Mouse (Mus musculus): ENCODE results near the gene Wdr81. TPM values are rescaled to one million over a fixed set of nuclear protein-coding genes. Genes with fewer than 3 reads are reported as not detected.
A peak's percentile ranks its signal among the peaks of the same experiment; 100 is the strongest.

Wdr81 gene
- polyA plus RNA-seq (2012; fragmentation: generic; extraction: Trizol), result 17.3 TPM

DNA sequence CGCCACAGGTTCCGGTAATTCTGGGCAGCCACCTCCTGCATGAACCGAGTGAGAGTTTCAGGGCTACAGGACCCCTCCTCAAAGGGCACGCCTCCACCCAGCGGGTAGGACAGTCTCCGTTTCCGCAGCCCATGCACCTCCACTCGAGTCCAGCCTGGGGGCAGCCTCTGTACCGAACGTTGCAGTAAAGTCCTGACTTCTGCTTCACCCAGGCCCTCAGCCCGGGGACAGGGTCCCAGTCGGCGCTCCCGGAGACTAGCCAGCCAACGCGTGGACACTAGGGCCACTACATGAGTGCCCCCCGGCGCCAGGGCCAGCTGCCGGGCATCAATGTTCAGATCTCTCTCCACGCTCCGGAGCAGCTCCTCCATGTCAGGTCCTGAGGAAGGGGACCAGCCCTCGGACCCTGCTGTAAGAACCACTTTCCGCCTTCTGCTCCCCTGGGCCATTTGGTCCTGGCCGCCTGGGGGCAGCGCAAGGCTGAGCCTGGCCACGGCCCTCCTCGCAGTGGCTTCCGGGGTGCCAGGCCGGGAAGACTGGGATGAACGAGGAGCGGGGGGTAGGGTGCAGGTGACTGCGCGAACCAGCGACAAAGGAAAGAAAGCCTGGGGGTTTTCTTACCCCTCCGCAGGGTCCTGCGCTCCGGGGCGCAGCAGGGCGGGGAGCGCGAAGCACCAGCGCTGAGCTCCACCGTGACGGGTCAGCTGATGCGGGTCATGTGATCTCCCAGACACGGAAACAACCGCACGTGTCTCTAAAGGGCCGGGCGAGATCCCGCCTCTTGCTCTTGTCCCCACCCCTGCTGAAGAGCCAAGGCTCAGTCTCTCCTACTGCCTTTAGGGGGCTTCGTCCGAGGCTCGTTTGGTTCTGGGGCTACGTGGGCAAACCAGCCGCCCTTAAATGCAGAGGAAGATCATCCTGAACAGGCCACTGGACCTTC lies at the start of gene Wdr81:
Gene Wdr81 (minus strand): TSS at position 727 of the 940 bp plus-strand sequence.
- H3K4me2 ChIP-seq (ENCODE audit: low read depth), result peak within 1 kb of the TSS; percentile 87
- H3K27me3 ChIP-seq (ENCODE audit: control insufficient read depth, insufficient read depth, insufficient read length), result no peaks in the 10 kb centered on the region
- no peak within 1 kb of the TSS for H3ac ChIP-seq (ENCODE audit: control insufficient read depth, insufficient read length)
- H3K79me2 ChIP-seq (ENCODE audit: control insufficient read depth, insufficient read depth), result peaks cover 15% of the 10 kb centered on the region
- TF ChIP-seq POLR2AphosphoS2 (IDR thresholded peaks at IDR 0.05; ENCODE audit: insufficient read length, low read depth), result peak; percentile 80
- peak; percentile 23 for TF ChIP-seq SRF (IDR thresholded peaks at IDR 0.05; ENCODE audit: control insufficient read depth, insufficient read length, low read depth)
- peak; percentile 99 for TF ChIP-seq USF1 (IDR thresholded peaks at IDR 0.05; ENCODE audit: low read depth)
- TF ChIP-seq MYOD1 (IDR thresholded peaks at IDR 0.05; ENCODE audit: control insufficient read depth in 1 of 3, insufficient read length in 2 of 3, low read depth in 2 of 3), result no peak
- peak in 1 of 3 experiments; percentile 7 for TF ChIP-seq MYOG (IDR thresholded peaks at IDR 0.05; ENCODE audit: control insufficient read depth in 1 of 3, insufficient read depth in 1 of 3, insufficient read length in 2 of 3, low read depth in 2 of 3)
- TF ChIP-seq CEBPB (IDR thresholded peaks at IDR 0.05; ENCODE audit: insufficient read depth, poor library complexity, severe bottlenecking), result no peak
- peak; percentile 86 for TF ChIP-seq MAX (IDR thresholded peaks at IDR 0.05; ENCODE audit: low read depth)
- TF ChIP-seq TCF12 (IDR thresholded peaks at IDR 0.05; ENCODE audit: insufficient read depth, poor library complexity, severe bottlenecking), result no peak
- TF ChIP-seq POLR2A (IDR thresholded peaks at IDR 0.05; ENCODE audit: insufficient read length, low read depth), result peak; percentile 73
- TF ChIP-seq REST (IDR thresholded peaks at IDR 0.05; ENCODE audit: insufficient read depth, insufficient read length), result no peak
- no peak for TF ChIP-seq TCF3 (IDR thresholded peaks at IDR 0.05; ENCODE audit: insufficient read length, low read depth)
- peak within 1 kb of the TSS; percentile 41 for H3K4me3 ChIP-seq
- H3K36me3 ChIP-seq (ENCODE audit: control insufficient read depth, insufficient read depth), result no peaks in the 10 kb centered on the region

DNA sequence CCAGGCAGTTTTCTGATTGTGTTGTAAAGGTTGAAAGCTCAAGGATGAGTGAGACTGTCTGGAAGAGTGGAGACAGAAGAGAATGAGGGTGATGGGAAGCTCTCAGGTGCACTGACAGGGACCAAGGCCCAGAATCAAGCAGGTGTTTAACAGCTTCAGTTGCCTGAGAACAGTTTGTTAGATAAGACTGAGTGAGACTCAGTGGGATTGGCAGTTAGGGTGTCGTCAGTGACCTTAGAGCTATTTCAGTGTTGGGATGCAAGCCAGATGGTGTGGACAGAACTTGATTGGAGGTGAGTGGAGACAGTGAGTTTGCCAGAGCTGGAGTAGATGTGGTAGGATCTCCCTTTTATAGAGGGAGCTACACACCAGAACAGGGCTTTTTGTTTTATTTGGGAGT lies 43.6 kb upstream of the Wdr81 start:
- H3K4me2 ChIP-seq (ENCODE audit: low read depth), result no peak overlapping the region
- TF ChIP-seq TCF3 (IDR thresholded peaks at IDR 0.05; ENCODE audit: insufficient read length, low read depth), result no peak
- no peak for TF ChIP-seq POLR2AphosphoS2 (IDR thresholded peaks at IDR 0.05; ENCODE audit: insufficient read length, low read depth)
- no peak for TF ChIP-seq CEBPB (IDR thresholded peaks at IDR 0.05; ENCODE audit: insufficient read depth, poor library complexity, severe bottlenecking)
- TF ChIP-seq TCF12 (IDR thresholded peaks at IDR 0.05; ENCODE audit: insufficient read depth, poor library complexity, severe bottlenecking), result no peak
- no peak for TF ChIP-seq USF1 (IDR thresholded peaks at IDR 0.05; ENCODE audit: low read depth)
- TF ChIP-seq SRF (IDR thresholded peaks at IDR 0.05; ENCODE audit: control insufficient read depth, insufficient read length, low read depth), result no peak
- no peak overlapping the region for H3ac ChIP-seq (ENCODE audit: control insufficient read depth, insufficient read length)
- no peaks in the 10 kb centered on the region for H3K27me3 ChIP-seq (ENCODE audit: control insufficient read depth, insufficient read depth, insufficient read length)
- no peaks in the 10 kb centered on the region for H3K79me2 ChIP-seq (ENCODE audit: control insufficient read depth, insufficient read depth)
- H3K36me3 ChIP-seq (ENCODE audit: control insufficient read depth, insufficient read depth), result peaks cover 91% of the 10 kb centered on the region
- H3K4me3 ChIP-seq, result no peak overlapping the region

DNA sequence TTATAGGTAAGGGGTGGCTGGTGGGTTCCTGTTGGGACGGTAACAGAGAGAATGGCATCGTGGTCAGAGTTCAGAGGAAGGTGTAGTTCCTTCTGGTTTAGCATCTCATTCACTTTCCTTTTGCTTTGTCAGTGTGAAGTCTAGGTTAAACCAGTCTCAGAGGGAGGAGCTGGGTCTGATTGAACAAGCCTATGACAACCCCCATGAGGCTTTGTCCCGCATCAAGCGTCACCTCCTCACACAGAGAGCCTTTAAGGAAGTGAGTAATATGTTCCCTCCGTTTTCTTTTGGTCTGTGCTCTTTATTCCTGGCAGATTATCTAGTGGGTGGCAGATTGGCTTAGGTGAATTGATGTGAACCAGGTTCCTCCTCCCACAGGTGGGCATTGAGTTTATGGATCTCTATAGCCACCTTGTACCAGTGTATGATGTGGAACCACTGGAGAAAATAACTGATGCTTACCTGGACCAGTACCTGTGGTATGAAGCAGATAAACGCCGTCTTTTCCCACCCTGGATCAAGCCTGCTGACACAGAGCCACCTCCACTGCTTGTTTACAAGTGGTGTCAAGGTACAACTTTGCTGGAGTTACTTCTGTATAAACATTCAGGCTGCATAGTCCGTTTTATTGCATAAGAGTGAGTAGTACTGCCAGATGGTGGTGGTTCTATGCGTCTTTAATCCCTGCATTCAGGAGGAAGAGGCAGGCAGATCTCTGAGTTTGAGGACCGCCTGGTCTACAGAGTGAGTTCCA lies 40.0 kb upstream of the Wdr81 start:
- H3K36me3 ChIP-seq (ENCODE audit: control insufficient read depth, insufficient read depth), result peaks cover 95% of the 10 kb centered on the region
- H3K79me2 ChIP-seq (ENCODE audit: control insufficient read depth, insufficient read depth), result peaks cover 2% of the 10 kb centered on the region
- TF ChIP-seq TCF12 (IDR thresholded peaks at IDR 0.05; ENCODE audit: insufficient read depth, poor library complexity, severe bottlenecking), result no peak
- TF ChIP-seq E2F4 (IDR thresholded peaks at IDR 0.05; ENCODE audit: insufficient read depth), result no peak
- no peak for TF ChIP-seq USF1 (IDR thresholded peaks at IDR 0.05; ENCODE audit: low read depth)
- no peak for TF ChIP-seq POLR2A (IDR thresholded peaks at IDR 0.05; ENCODE audit: insufficient read length, low read depth)
- TF ChIP-seq MAX (IDR thresholded peaks at IDR 0.05; ENCODE audit: low read depth), result no peak
- TF ChIP-seq REST (IDR thresholded peaks at IDR 0.05; ENCODE audit: insufficient read depth, insufficient read length), result no peak
- TF ChIP-seq MYOG (IDR thresholded peaks at IDR 0.05; ENCODE audit: control insufficient read depth in 1 of 3, insufficient read depth in 1 of 3, insufficient read length in 2 of 3, low read depth in 2 of 3), result no peak
- no peak for TF ChIP-seq MYOD1 (IDR thresholded peaks at IDR 0.05; ENCODE audit: control insufficient read depth in 1 of 3, insufficient read length in 2 of 3, low read depth in 2 of 3)
- no peak for TF ChIP-seq CEBPB (IDR thresholded peaks at IDR 0.05; ENCODE audit: insufficient read depth, poor library complexity, severe bottlenecking)
- TF ChIP-seq TCF3 (IDR thresholded peaks at IDR 0.05; ENCODE audit: insufficient read length, low read depth), result no peak
- TF ChIP-seq POLR2AphosphoS2 (IDR thresholded peaks at IDR 0.05; ENCODE audit: insufficient read length, low read depth), result no peak
- no peak for TF ChIP-seq SRF (IDR thresholded peaks at IDR 0.05; ENCODE audit: control insufficient read depth, insufficient read length, low read depth)
- no peak overlapping the region for H3ac ChIP-seq (ENCODE audit: control insufficient read depth, insufficient read length)
- no peak overlapping the region for H3K4me3 ChIP-seq
- no peaks in the 10 kb centered on the region for H3K27me3 ChIP-seq (ENCODE audit: control insufficient read depth, insufficient read depth, insufficient read length)
- no peak overlapping the region for H3K4me2 ChIP-seq (ENCODE audit: low read depth)

- peak overlapping the region; percentile 96 for H3ac ChIP-seq (ENCODE audit: control insufficient read depth, insufficient read length)
- H3K27me3 ChIP-seq (ENCODE audit: control insufficient read depth, insufficient read depth, insufficient read length), result no peaks in the 10 kb centered on the region
- H3K36me3 ChIP-seq (ENCODE audit: control insufficient read depth, insufficient read depth), result peaks cover 33% of the 10 kb centered on the region
- peak overlapping the region; percentile 94 for H3K4me2 ChIP-seq (ENCODE audit: low read depth)
- TF ChIP-seq REST (IDR thresholded peaks at IDR 0.05; ENCODE audit: insufficient read depth, insufficient read length) (no peak), MYOD1 (IDR thresholded peaks at IDR 0.05; ENCODE audit: control insufficient read depth in 1 of 3, insufficient read length in 2 of 3, low read depth in 2 of 3) (no peak), TCF3 (IDR thresholded peaks at IDR 0.05; ENCODE audit: insufficient read length, low read depth) (no peak), SRF (IDR thresholded peaks at IDR 0.05; ENCODE audit: control insufficient read depth, insufficient read length, low read depth) (no peak), POLR2A (IDR thresholded peaks at IDR 0.05; ENCODE audit: insufficient read length, low read depth) (no peak), USF1 (IDR thresholded peaks at IDR 0.05; ENCODE audit: low read depth) (no peak), TCF12 (IDR thresholded peaks at IDR 0.05; ENCODE audit: insufficient read depth, poor library complexity, severe bottlenecking) (no peak), MYOG (IDR thresholded peaks at IDR 0.05; ENCODE audit: control insufficient read depth in 1 of 3, insufficient read depth in 1 of 3, insufficient read length in 2 of 3, low read depth in 2 of 3) (no peak), MAX (IDR thresholded peaks at IDR 0.05; ENCODE audit: low read depth) (no peak), E2F4 (IDR thresholded peaks at IDR 0.05; ENCODE audit: insufficient read depth) (no peak), CEBPB (IDR thresholded peaks at IDR 0.05; ENCODE audit: insufficient read depth, poor library complexity, severe bottlenecking) (no peak), POLR2AphosphoS2 (IDR thresholded peaks at IDR 0.05; ENCODE audit: insufficient read length, low read depth) (no peak)
- peak overlapping the region; percentile 83 for H3K4me3 ChIP-seq
- peaks cover 31% of the 10 kb centered on the region for H3K79me2 ChIP-seq (ENCODE audit: control insufficient read depth, insufficient read depth)
These were observed 33.0 kb upstream of the Wdr81 start for GRCm38 (mm10) chr11:75487496-75487895.
